Mouse (Mus musculus) spleen, adult 2 months (tissue): ENCODE results near the gene Olfr796. TPM values are rescaled to one million over a fixed set of nuclear protein-coding genes. Genes with fewer than 3 reads are reported as not detected.

Experiments used
- DNase-seq, 2 experiments: peaks; one replicate each; pipeline versions ENCODE4 v3.0.0 to v3.0.0-alpha.2; 2012 to 2021; ENCODE audit warnings: low spot score in 2 of 2, low read depth in 1 of 2
- H3K27ac ChIP-seq: fragments of 200-500 bp; 2 replicates; pipeline ENCODE4 v1.5.1; 2012; ENCODE audit warnings: low read length, inconsistent platforms; ENCODE audit not compliant: insufficient read depth
- H3K27me3 ChIP-seq: fragments of 200-500 bp; 2 replicates; pipeline ENCODE4 v1.6.1; 2012; ENCODE audit warnings: mild to moderate bottlenecking, moderate library complexity, low read length, inconsistent platforms; ENCODE audit not compliant: control insufficient read depth, insufficient read depth
- H3K36me3 ChIP-seq: fragments of 200-500 bp; 2 replicates; pipeline ENCODE4 v1.6.1; 2012; ENCODE audit warnings: mild to moderate bottlenecking, low read length, inconsistent platforms; ENCODE audit not compliant: control insufficient read depth, insufficient read depth
- H3K4me1 ChIP-seq: fragments of 200-500 bp; 2 replicates; pipeline ENCODE4 v1.6.1; 2011; ENCODE audit warnings: inconsistent platforms; ENCODE audit not compliant: control insufficient read depth, insufficient read depth, insufficient read length
- H3K4me3 ChIP-seq: fragments of 200-500 bp; 2 replicates; pipeline ENCODE4 v1.5.1; 2011; ENCODE audit warnings: mild to moderate bottlenecking, inconsistent platforms; ENCODE audit not compliant: insufficient read depth, insufficient read length; ENCODE audit errors: extremely low read depth
- CTCF ChIP-seq: fragments of 200-500 bp; IDR thresholded peaks from 2 replicates; pipeline ENCODE4 v1.5.1; 2011; ENCODE audit warnings: mild to moderate bottlenecking, inconsistent platforms; ENCODE audit not compliant: insufficient read depth, insufficient read length, insufficient replicate concordance; ENCODE audit errors: extremely low read depth
- POLR2A ChIP-seq: fragments of 200-500 bp; IDR thresholded peaks from 2 replicates; pipeline ENCODE4 v1.6.1; 2011; ENCODE audit warnings: low read depth, low read length, inconsistent platforms
- WGBS: fragments of 180-500 bp; shearing (Covaris S2); methylation state at CpG from one replicate; pipeline ENCODE4 v1.1.7; 2018; 5-methylcytosine and 5-hydroxymethylcytosine counted together
- polyA plus RNA-seq: library from polyadenylated mRNA; depleted of rRNA; stranded (reverse); fragments of >200 nt; gene quantifications from 2 replicates; pipeline ENCODE4 v1.2.3, GENCODE M21; 2012; rRNA removed

The Olfr796 gene
- polyA plus RNA-seq, 1 experiment = not detected

- no peaks in the 10 kb centered on the region for H3K4me1 ChIP-seq
- H3K36me3 ChIP-seq = no peaks in the 10 kb centered on the region
- TF ChIP-seq POLR2A (no peak), CTCF (no peak)
- no peak for DNase-seq
- WGBS = 57% methylated on average over 1 of the region's 1 CpGs
- H3K27ac ChIP-seq = no peak overlapping the region
- no peaks in the 10 kb centered on the region for H3K27me3 ChIP-seq
- H3K4me3 ChIP-seq = no peak overlapping the region
These were observed 35.3 kb downstream of the Olfr796 start for GRCm38 (mm10) chr10:129577066-129577465.

- Histone ChIP-seq H3K27me3 (no peaks in the 10 kb centered on the region), H3K4me1 (no peaks in the 10 kb centered on the region), H3K36me3 (no peaks in the 10 kb centered on the region), H3K4me3 (no peak within 1 kb of the TSS), H3K27ac (no peak within 1 kb of the TSS)
- no peak for DNase-seq
- no peak for TF ChIP-seq POLR2A
- TF ChIP-seq CTCF = no peak
- 81% methylated on average over 2 of the region's 2 CpGs for WGBS
These were observed 45.0 kb downstream of the Olfr796 start, which contains the start of gene Olfr794 for GRCm38 (mm10) chr10:129567355-129567754. Gene Olfr794, plus strand, starts transcription at chr10:129567655.

Other genes with a start within 250 kb of the Olfr796 start
- gene Olfr784, start 228.5 kb downstream of the Olfr796 start, polyA plus RNA-seq = not detected in 2 replicates
- not detected in 2 replicates for gene Olfr785, start 207.1 kb downstream of the Olfr796 start, polyA plus RNA-seq
- not detected in 2 replicates for gene Olfr786, start 185.3 kb downstream of the Olfr796 start, polyA plus RNA-seq
- gene Olfr787, start 150.7 kb downstream of the Olfr796 start, polyA plus RNA-seq = not detected in 2 replicates
- gene Olfr788, start 141.6 kb downstream of the Olfr796 start, polyA plus RNA-seq = not detected in 2 replicates
- gene Olfr789, start 127.8 kb downstream of the Olfr796 start, polyA plus RNA-seq = not detected in 2 replicates
- gene Olfr790, start 114.1 kb downstream of the Olfr796 start, polyA plus RNA-seq = not detected in 2 replicates
- not detected in 2 replicates for gene Olfr791, start 90.8 kb downstream of the Olfr796 start, polyA plus RNA-seq
- not detected in 2 replicates for gene Olfr792, start 73.4 kb downstream of the Olfr796 start, polyA plus RNA-seq
- gene Olfr794, start 44.9 kb downstream of the Olfr796 start, polyA plus RNA-seq = not detected in 2 replicates
- not detected in 2 replicates for gene Olfr798, start 15.4 kb upstream of the Olfr796 start, polyA plus RNA-seq
- gene Olfr799, start 24.9 kb upstream of the Olfr796 start, polyA plus RNA-seq = not detected in 2 replicates
- gene Olfr800, start 45.1 kb upstream of the Olfr796 start, polyA plus RNA-seq = not detected in 2 replicates
- gene Olfr801, start 61.3 kb upstream of the Olfr796 start, polyA plus RNA-seq = not detected in 2 replicates
- gene Olfr802, start 75.6 kb upstream of the Olfr796 start, polyA plus RNA-seq = not detected in 2 replicates
- gene Olfr803, start 81.7 kb upstream of the Olfr796 start, polyA plus RNA-seq = not detected in 2 replicates
- not detected in 2 replicates for gene Olfr804, start 90.6 kb upstream of the Olfr796 start, polyA plus RNA-seq
- gene Olfr805, start 116.8 kb upstream of the Olfr796 start, polyA plus RNA-seq = not detected in 2 replicates
- gene Olfr806, start 129.4 kb upstream of the Olfr796 start, polyA plus RNA-seq = not detected in 2 replicates
- not detected in 2 replicates for gene Olfr807, start 145.2 kb upstream of the Olfr796 start, polyA plus RNA-seq
- not detected in 2 replicates for gene Olfr808, start 152.9 kb upstream of the Olfr796 start, polyA plus RNA-seq
- gene Olfr809, start 162.1 kb upstream of the Olfr796 start, polyA plus RNA-seq = not detected in 2 replicates
- gene Olfr810, start 182.3 kb upstream of the Olfr796 start, polyA plus RNA-seq = not detected in 2 replicates
- gene Olfr811, start 191.8 kb upstream of the Olfr796 start, polyA plus RNA-seq = not detected in 2 replicates
- gene Olfr812, start 233.5 kb upstream of the Olfr796 start, polyA plus RNA-seq = not detected in 2 replicates
- not detected in 2 replicates for gene Olfr813, start 242.8 kb upstream of the Olfr796 start, polyA plus RNA-seq